Mouse (Mus musculus): Measurements from ENCODE around the gene Ifnar2. TPM values are rescaled to one million over a fixed set of nuclear protein-coding genes. Genes with fewer than 3 reads are reported as not detected.
"Not testable (repeated sequence)": the region's sequence is repeated elsewhere in the genome, so short reads cannot be mapped to it uniquely, and the experiment has no call there.

Gene Ifnar2
- polyA plus RNA-seq, 1 experiment from 2014 or later = 40.4 TPM

- H3K4me2 ChIP-seq (replicated peaks) = no peak overlapping the region
- H3K27me3 ChIP-seq (ENCODE audit: control insufficient read depth, insufficient read depth, low read length) = no peaks in the 10 kb centered on the region
- 91% methylated on average over 4 of the region's 4 CpGs for WGBS
These were observed 54.0 kb downstream of the Ifnar2 start for GRCm38 (mm10) chr16:91426586-91426985.

GRCm38 (mm10) chr16:91427461-91427860 lies 54.9 kb downstream of the Ifnar2 start:
- Histone ChIP-seq H3K36me3 (replicated peaks; ENCODE audit: control insufficient read depth, insufficient read depth) (no peaks in the 10 kb centered on the region), H3K4me3 (replicated peaks; ENCODE audit: low read length) (no peak overlapping the region), H3K4me1 (replicated peaks; ENCODE audit: control insufficient read depth, insufficient read depth, low read length) (no peaks in the 10 kb centered on the region), H3K4me2 (replicated peaks) (no peak overlapping the region), H3K27me3 (ENCODE audit: control insufficient read depth, insufficient read depth, low read length) (no peaks in the 10 kb centered on the region), H3K27ac (no peak overlapping the region), H3K9ac (no peak overlapping the region), H3K9me3 (ENCODE audit: control insufficient read depth, low read length) (no peaks in the 10 kb centered on the region)
- DNase-seq (ENCODE audit: low spot score) (no peak), ATAC-seq (ENCODE audit: low FRiP score) (no peak)
- WGBS = 78% methylated on average over 5 of the region's 5 CpGs

More at GRCm38 (mm10) chr16:91426586-91426985, 54.0 kb downstream of the Ifnar2 start:
- DNase-seq (ENCODE audit: low spot score) = no peak
- H3K9ac ChIP-seq = no peak overlapping the region
- H3K4me1 ChIP-seq (replicated peaks; ENCODE audit: control insufficient read depth, insufficient read depth, low read length) = no peaks in the 10 kb centered on the region
- no peak for ATAC-seq (ENCODE audit: low FRiP score)
- no peak overlapping the region for H3K4me3 ChIP-seq (replicated peaks; ENCODE audit: low read length)
- no peaks in the 10 kb centered on the region for H3K36me3 ChIP-seq (replicated peaks; ENCODE audit: control insufficient read depth, insufficient read depth)
- H3K27ac ChIP-seq = no peak overlapping the region
- no peaks in the 10 kb centered on the region for H3K9me3 ChIP-seq (ENCODE audit: control insufficient read depth, low read length)

DNA sequence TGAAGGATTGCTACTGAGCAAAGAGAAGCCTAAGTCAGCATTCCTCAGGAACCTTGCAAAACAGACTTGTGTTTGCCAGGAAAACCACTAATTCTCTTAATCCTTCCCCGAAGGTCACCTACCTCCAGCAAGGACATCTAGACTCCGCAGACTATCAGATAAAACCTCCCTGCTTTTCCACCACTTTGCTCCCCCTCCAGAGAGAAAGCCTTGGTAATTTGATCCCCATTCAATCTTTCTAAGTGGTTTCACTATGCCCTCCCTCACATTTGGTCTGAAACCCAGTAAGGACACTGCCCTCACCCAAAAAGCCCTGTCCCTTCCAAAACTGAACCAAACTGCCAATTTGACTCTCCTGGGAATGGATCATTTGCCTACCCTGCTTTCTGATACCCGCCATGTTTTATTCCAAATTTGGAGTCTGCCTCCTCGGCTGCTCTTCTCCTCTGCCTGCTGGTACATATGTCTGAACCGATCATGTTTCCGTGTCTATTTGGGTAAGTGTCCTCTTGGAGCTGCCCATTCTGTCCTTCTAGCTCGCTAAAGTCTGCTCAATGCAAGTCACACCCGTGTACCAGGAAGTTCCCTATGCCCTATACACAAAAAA lies 55.8 kb downstream of the Ifnar2 start:
- Histone ChIP-seq H3K36me3 (replicated peaks; ENCODE audit: control insufficient read depth, insufficient read depth) (no peaks in the 10 kb centered on the region), H3K9me3 (ENCODE audit: control insufficient read depth, low read length) (no peaks in the 10 kb centered on the region), H3K9ac (no peak overlapping the region), H3K27me3 (ENCODE audit: control insufficient read depth, insufficient read depth, low read length) (no peaks in the 10 kb centered on the region), H3K27ac (no peak overlapping the region), H3K4me3 (replicated peaks; ENCODE audit: low read length) (no peak overlapping the region), H3K4me2 (replicated peaks) (no peak overlapping the region), H3K4me1 (replicated peaks; ENCODE audit: control insufficient read depth, insufficient read depth, low read length) (no peaks in the 10 kb centered on the region)
- WGBS = 84% methylated on average over 8 of the region's 8 CpGs
- ATAC-seq (ENCODE audit: low FRiP score) = no peak
- DNase-seq (ENCODE audit: low spot score) = no peak

- no peak overlapping the region for H3K4me2 ChIP-seq (replicated peaks)
- 29% methylated on average over 5 of the region's 5 CpGs for WGBS
- no peak for ATAC-seq (ENCODE audit: low FRiP score)
These were observed 60.2 kb downstream of the Ifnar2 start for GRCm38 (mm10) chr16:91432720-91433328.

DNA sequence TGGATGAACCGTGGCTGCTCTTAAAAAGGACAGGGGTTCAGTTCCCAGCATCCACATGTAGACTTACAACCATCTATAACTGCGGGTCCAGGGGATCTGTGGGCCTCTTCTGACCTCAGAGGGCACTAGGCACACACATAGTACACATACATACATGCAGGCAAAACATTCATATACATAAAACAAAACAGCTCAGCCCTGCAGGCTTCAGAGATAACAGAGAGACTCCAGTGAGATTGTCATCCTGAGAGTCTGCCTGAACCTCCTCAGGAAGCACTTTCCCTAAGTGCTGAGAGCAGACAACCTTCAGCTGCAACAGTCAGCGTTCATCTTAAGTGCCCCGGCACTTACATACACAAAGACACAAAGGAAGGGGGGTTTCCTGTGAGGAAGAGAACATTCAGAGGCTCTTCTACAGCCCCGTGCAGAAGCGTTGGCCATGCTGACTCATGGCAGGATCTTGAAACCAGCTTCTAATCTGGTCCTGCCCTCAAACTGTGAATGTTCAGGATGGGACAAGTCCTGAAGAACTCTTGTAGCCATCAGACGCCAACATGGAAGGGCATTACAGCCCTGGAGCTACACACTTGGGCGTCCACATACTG lies 60.8 kb downstream of the Ifnar2 start:
- Histone ChIP-seq H3K27ac (no peak overlapping the region), H3K4me2 (replicated peaks) (no peak overlapping the region), H3K4me3 (replicated peaks; ENCODE audit: low read length) (no peak overlapping the region), H3K36me3 (replicated peaks; ENCODE audit: control insufficient read depth, insufficient read depth) (no peaks in the 10 kb centered on the region), H3K9me3 (ENCODE audit: control insufficient read depth, low read length) (no peaks in the 10 kb centered on the region), H3K9ac (no peak overlapping the region), H3K27me3 (ENCODE audit: control insufficient read depth, insufficient read depth, low read length) (no peaks in the 10 kb centered on the region), H3K4me1 (replicated peaks; ENCODE audit: control insufficient read depth, insufficient read depth, low read length) (no peaks in the 10 kb centered on the region)
- DNase-seq (ENCODE audit: low spot score) (no peak), ATAC-seq (ENCODE audit: low FRiP score) (no peak)
- 58% methylated on average over 8 of the region's 8 CpGs for WGBS

More at GRCm38 (mm10) chr16:91432720-91433328, 60.2 kb downstream of the Ifnar2 start:
- H3K27ac ChIP-seq = no peak overlapping the region
- H3K36me3 ChIP-seq (replicated peaks; ENCODE audit: control insufficient read depth, insufficient read depth) = no peaks in the 10 kb centered on the region
- H3K9ac ChIP-seq = no peak overlapping the region
- H3K9me3 ChIP-seq (ENCODE audit: control insufficient read depth, low read length) = no peaks in the 10 kb centered on the region
- no peak for DNase-seq (ENCODE audit: low spot score)
- H3K27me3 ChIP-seq (ENCODE audit: control insufficient read depth, insufficient read depth, low read length) = no peaks in the 10 kb centered on the region
- H3K4me3 ChIP-seq (replicated peaks; ENCODE audit: low read length) = no peak overlapping the region
- H3K4me1 ChIP-seq (replicated peaks; ENCODE audit: control insufficient read depth, insufficient read depth, low read length) = no peaks in the 10 kb centered on the region

GRCm38 (mm10) chr16:91434119-91434518 lies 61.5 kb downstream of the Ifnar2 start:
- Histone ChIP-seq H3K4me1 (replicated peaks; ENCODE audit: control insufficient read depth, insufficient read depth, low read length) (no peaks in the 10 kb centered on the region), H3K9ac (no peak overlapping the region), H3K4me2 (replicated peaks) (no peak overlapping the region), H3K27ac (no peak overlapping the region), H3K4me3 (replicated peaks; ENCODE audit: low read length) (no peak overlapping the region), H3K36me3 (replicated peaks; ENCODE audit: control insufficient read depth, insufficient read depth) (no peaks in the 10 kb centered on the region), H3K27me3 (ENCODE audit: control insufficient read depth, insufficient read depth, low read length) (no peaks in the 10 kb centered on the region), H3K9me3 (ENCODE audit: control insufficient read depth, low read length) (no peaks in the 10 kb centered on the region)
- DNase-seq (ENCODE audit: low spot score) = no peak
- 91% methylated on average over 3 of the region's 3 CpGs for WGBS
- no peak for ATAC-seq (ENCODE audit: low FRiP score)

- Histone ChIP-seq H3K27me3 (ENCODE audit: control insufficient read depth, insufficient read depth, low read length) (no peaks in the 10 kb centered on the region), H3K4me2 (replicated peaks) (no peak overlapping the region), H3K9ac (no peak overlapping the region), H3K9me3 (ENCODE audit: control insufficient read depth, low read length) (no peaks in the 10 kb centered on the region), H3K4me3 (replicated peaks; ENCODE audit: low read length) (no peak overlapping the region), H3K4me1 (replicated peaks; ENCODE audit: control insufficient read depth, insufficient read depth, low read length) (no peaks in the 10 kb centered on the region), H3K36me3 (replicated peaks; ENCODE audit: control insufficient read depth, insufficient read depth) (no peaks in the 10 kb centered on the region), H3K27ac (no peak overlapping the region)
- DNase-seq (ENCODE audit: low spot score) (no peak), ATAC-seq (ENCODE audit: low FRiP score) (no peak)
- WGBS = 82% methylated on average over 3 of the region's 3 CpGs
These were observed 65.5 kb downstream of the Ifnar2 start for GRCm38 (mm10) chr16:91438081-91438480.

- not testable (repeated sequence) for H3K27me3 ChIP-seq (ENCODE audit: control insufficient read depth, insufficient read depth, low read length); H3K27ac ChIP-seq; DNase-seq (ENCODE audit: low spot score); H3K4me2 ChIP-seq (replicated peaks); H3K36me3 ChIP-seq (replicated peaks; ENCODE audit: control insufficient read depth, insufficient read depth); H3K9ac ChIP-seq; H3K9me3 ChIP-seq (ENCODE audit: control insufficient read depth, low read length); H3K4me1 ChIP-seq (replicated peaks; ENCODE audit: control insufficient read depth, insufficient read depth, low read length); H3K4me3 ChIP-seq (replicated peaks; ENCODE audit: low read length); ATAC-seq (ENCODE audit: low FRiP score)
- WGBS = 84% methylated on average over 1 of the region's 1 CpGs
These were observed 66.0 kb downstream of the Ifnar2 start for GRCm38 (mm10) chr16:91438599-91438998.

GRCm38 (mm10) chr16:91441366-91441765 lies 68.8 kb downstream of the Ifnar2 start:
- 70% methylated on average over 7 of the region's 7 CpGs for WGBS
- Histone ChIP-seq H3K9ac (no peak overlapping the region), H3K9me3 (ENCODE audit: control insufficient read depth, low read length) (no peaks in the 10 kb centered on the region), H3K27ac (no peak overlapping the region), H3K4me1 (replicated peaks; ENCODE audit: control insufficient read depth, insufficient read depth, low read length) (no peaks in the 10 kb centered on the region), H3K4me3 (replicated peaks; ENCODE audit: low read length) (no peak overlapping the region), H3K4me2 (replicated peaks) (no peak overlapping the region), H3K27me3 (ENCODE audit: control insufficient read depth, insufficient read depth, low read length) (no peaks in the 10 kb centered on the region), H3K36me3 (replicated peaks; ENCODE audit: control insufficient read depth, insufficient read depth) (no peaks in the 10 kb centered on the region)
- no peak for ATAC-seq (ENCODE audit: low FRiP score)
- no peak for DNase-seq (ENCODE audit: low spot score)
